26 mouse cellular contexts compared by ENCODE assay signal in the genomic region with DNA sequence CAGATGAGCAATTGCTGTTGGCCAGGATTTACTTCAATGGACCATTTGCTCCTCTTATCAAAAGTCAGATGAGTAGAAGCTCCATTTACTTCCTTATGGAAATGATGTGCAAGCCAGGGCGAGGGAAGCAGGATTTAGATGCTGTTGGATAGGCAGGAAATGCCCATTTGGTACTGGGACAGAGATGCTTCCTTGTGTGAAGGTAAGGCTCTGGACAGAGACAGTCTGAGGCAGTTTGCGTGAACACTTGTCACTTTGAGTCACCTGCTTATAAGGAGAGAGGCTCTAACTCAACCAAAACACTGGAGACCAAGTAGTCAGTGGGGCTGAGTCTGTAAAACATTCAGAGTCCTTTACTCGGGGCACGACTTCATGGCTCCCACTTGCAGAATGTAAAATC.
"Had no signal": no experiment of that assay in that cellular context is flagged by ENCODE, and none has a peak within 500 bp of the region (broad histone marks: within the 10 kb centered on the region; RNA-seq: fewer than 3 reads in every experiment).

No protein-coding gene starts in this region.

- H3K4me3 ChIP-seq: heart, embryonic 10.5 days; heart, embryonic 13.5 days; heart, embryonic 15.5 days; hindbrain, embryonic 13.5 days; hindbrain, embryonic 15.5 days; intestine, embryonic 15.5 days; kidney, embryonic 15.5 days; limb, embryonic 12.5 days had no signal

- H3K9ac ChIP-seq: forebrain, postnatal 0 days; heart, embryonic 13.5 days; heart, embryonic 15.5 days; hindbrain, embryonic 13.5 days; hindbrain, embryonic 15.5 days; intestine, embryonic 15.5 days; kidney, embryonic 15.5 days; limb, embryonic 12.5 days had no signal

- H3K27ac ChIP-seq: heart, embryonic 10.5 days; heart, embryonic 13.5 days; heart, embryonic 15.5 days; hindbrain, embryonic 13.5 days; hindbrain, embryonic 15.5 days; hindbrain, postnatal 0 days; intestine, embryonic 15.5 days; kidney, embryonic 15.5 days; kidney, postnatal 0 days; limb, embryonic 12.5 days had no signal

- H3K4me1 ChIP-seq: heart, embryonic 10.5 days; intestine, embryonic 15.5 days had no signal

- H3K27me3 ChIP-seq: heart, embryonic 15.5 days; hindbrain, embryonic 15.5 days; intestine, embryonic 15.5 days; kidney, embryonic 15.5 days; limb, embryonic 12.5 days had no signal

- H3K4me2 ChIP-seq: heart, embryonic 13.5 days; heart, embryonic 15.5 days; hindbrain, embryonic 13.5 days; hindbrain, embryonic 15.5 days; intestine, embryonic 15.5 days; kidney, embryonic 15.5 days; limb, embryonic 12.5 days; liver, embryonic 11.5 days had no signal

- ATAC-seq: forebrain, postnatal 0 days; hindbrain, postnatal 0 days; intestine, embryonic 15.5 days had no signal

- DNase-seq: forebrain, postnatal 0 days; gastrocnemius, postnatal 14 days; gastrocnemius, postnatal 36 days; heart, adult 18-20 months; heart, postnatal 14 days; heart, postnatal 36 days; kidney, adult 11 months; kidney, adult 2 months; kidney, adult 9 months; kidney, postnatal 14 days; kidney, postnatal 36 days; layer of hippocampus, adult 9-11 months; layer of hippocampus, postnatal 36 days; left cerebral cortex, postnatal 4 days; liver had no signal

- H3K9me3 ChIP-seq: heart, embryonic 10.5 days; heart, embryonic 13.5 days; heart, embryonic 15.5 days; hindbrain, embryonic 13.5 days; hindbrain, embryonic 15.5 days; intestine, embryonic 15.5 days; kidney, embryonic 15.5 days; limb, embryonic 12.5 days had no signal

- H3K36me3 ChIP-seq: heart, embryonic 10.5 days; heart, embryonic 13.5 days; heart, embryonic 15.5 days; hindbrain, embryonic 13.5 days; hindbrain, embryonic 15.5 days; intestine, embryonic 15.5 days; kidney, embryonic 15.5 days; limb, embryonic 12.5 days had no signal
